Mouse (Mus musculus) liver, adult 2 months (tissue): Measurements from ENCODE around the gene Cldn11.

Experiments
- CTCF ChIP-seq: fragments of 200-500 bp; IDR thresholded peaks from 2 replicates; pipeline ENCODE4 v1.5.1; 2011; ENCODE audit warnings: low read depth, low read length, control low read depth
- POLR2A ChIP-seq: fragments of 200-500 bp; IDR thresholded peaks from 2 replicates; pipeline ENCODE4 v1.6.1; 2011; ENCODE audit warnings: low read length, control low read depth; ENCODE audit not compliant: insufficient read depth; ENCODE audit errors: extremely low read depth

GRCm38 (mm10) chr3:31126303-31126702, 23.4 kb upstream of the Cldn11 start:
- no peak for TF ChIP-seq CTCF
- no peak for TF ChIP-seq POLR2A
